8 mouse cellular contexts compared by ENCODE assay signal in the genomic region with DNA sequence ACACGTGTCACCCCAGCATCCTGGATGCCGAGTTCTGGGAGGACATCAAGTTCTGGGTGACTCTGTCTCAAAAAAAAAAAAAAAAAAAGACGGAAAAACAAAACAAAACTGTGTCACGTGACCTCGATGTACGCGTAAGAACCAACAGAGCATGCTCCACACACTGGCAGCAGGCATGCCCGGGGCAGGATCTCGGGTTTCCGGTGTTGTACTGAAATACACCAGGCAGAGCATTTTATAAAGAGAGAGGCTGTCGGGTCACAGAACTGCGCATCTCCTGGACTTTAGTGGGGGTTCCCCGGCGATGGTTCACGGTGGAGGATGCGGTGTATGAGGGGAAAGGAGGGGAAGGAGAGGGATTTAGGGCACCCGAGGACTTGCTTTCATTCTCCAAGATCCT.
A peak's percentile ranks its signal among the peaks of the same experiment; 100 is the strongest.
DNase-seq lines count a peak whose midpoint lies in the region; ATAC-seq lines count a peak whose summit lies in the region.
"Had no signal": no experiment of that assay in that cellular context is flagged by ENCODE, and none has a peak within 500 bp of the region (broad histone marks: within the 10 kb centered on the region; RNA-seq: fewer than 3 reads in every experiment).

No protein-coding gene starts in this region.

- ATAC-seq in hindbrain, embryonic 13.5 days (ENCODE audit: low FRiP score) = no peak
- ATAC-seq in cerebellum, adult (ENCODE audit: insufficient number of reproducible peaks, low FRiP score, low TSS enrichment) = no peak
- ATAC-seq in erythroid progenitor cell, adult 5-6 weeks (replicated peaks; ENCODE audit: low FRiP score, poor library complexity, severe bottlenecking) = no peak

- peaks cover 32% of the 10 kb centered on the region for H3K4me1 ChIP-seq in hindbrain, embryonic 13.5 days (replicated peaks)

- no peaks in the 10 kb centered on the region for H3K36me3 ChIP-seq in hindbrain, embryonic 13.5 days

- 50% methylated on average over 17 of the region's 17 CpGs for WGBS in hindbrain, embryonic 13.5 days

- H3K9me3 ChIP-seq in hindbrain, embryonic 13.5 days = no peaks in the 10 kb centered on the region

- 0 out of 2 replicates have a peak, but pooled peaks cover 23% of the 10 kb centered on the region for H3K27me3 ChIP-seq in hindbrain, embryonic 13.5 days

- H3K4me3 ChIP-seq in hindbrain, embryonic 13.5 days = no peak overlapping the region
- H3K4me3 ChIP-seq: layer of hippocampus, adult 2 months had no signal

- no peak overlapping the region for H3K9ac ChIP-seq in hindbrain, embryonic 13.5 days

- H3K27ac ChIP-seq in hindbrain, embryonic 13.5 days = peak overlapping the region; percentile 66; the same call in 1 of the 2 replicates
- H3K27ac ChIP-seq: layer of hippocampus, adult 2 months had no signal

- H3K4me2 ChIP-seq in hindbrain, embryonic 13.5 days = 0 out of 2 replicates have a peak overlapping the region, but pooled peaks have one; percentile 2

- peak; percentile 4 to 22 for DNase-seq in B cell, adult 2 months
- DNase-seq in CD8-positive naive resting alpha-beta T cell, adult 2 months (ENCODE audit: low read depth in 2 of 2, low spot score in 2 of 2) = peak; percentile 19 to 44
- peak; percentile 27 for DNase-seq in lung, postnatal 36 days
- DNase-seq in c-Kit-positive CD71-positive TER-119-positive erythroid progenitor cells, embryonic 14.5 days (ENCODE audit: low spot score) = no peak
